Mouse (Mus musculus) heart, postnatal 25 days (tissue): ENCODE results near the gene Katnbl1. TPM values are rescaled to one million over a fixed set of nuclear protein-coding genes. Genes with fewer than 3 reads are reported as not detected.

Experiments used
- DNase-seq: peaks from one replicate; pipeline ENCODE4 v3.0.0; 2022; ENCODE audit warnings: low spot score
- intact Hi-C: fragments of 180-260 bp; cut with DNase I; formaldehyde crosslinking; loops from one replicate; pipeline ENCODE4 v1.15.1; 2025
- total RNA-seq, 2 experiments: library from RNA; stranded (reverse); gene quantifications; 2 replicates each; pipeline ENCODE4 v1.2.3; 2021

Gene Katnbl1
- total RNA-seq: 1 to 10 TPM; 4.6 to 4.7 TPM

- DNase-seq: peak; percentile 87
- intact Hi-C loops: loop anchor here (1.0 to 2.0 kb wide), 2 partner anchors 76 to 103 kb away; partner anchors contain the start of gene Emc7
Observed at GRCm38 (mm10) chr2:112378973-112379898, at the start of gene Katnbl1. Gene Katnbl1 (plus strand): TSS chr2:112379211.

GRCm38 (mm10) chr2:112332051-112332898 is 46.7 kb upstream of the Katnbl1 start:
- intact Hi-C loops: loop anchor here (10.0 kb wide), 1 partner anchor 67 kb away; the partner anchor contains the start of genes Gm21985, Nop10 and Slc12a6
- DNase-seq: no peak

- intact Hi-C loops: loop anchor here (10.0 kb wide), 1 partner anchor 72 kb away; the partner anchor contains the start of genes Gm21985, Nop10 and Slc12a6
- DNase-seq: no peak
Observed at GRCm38 (mm10) chr2:112337211-112337610, 41.8 kb upstream of the Katnbl1 start.

DNA sequence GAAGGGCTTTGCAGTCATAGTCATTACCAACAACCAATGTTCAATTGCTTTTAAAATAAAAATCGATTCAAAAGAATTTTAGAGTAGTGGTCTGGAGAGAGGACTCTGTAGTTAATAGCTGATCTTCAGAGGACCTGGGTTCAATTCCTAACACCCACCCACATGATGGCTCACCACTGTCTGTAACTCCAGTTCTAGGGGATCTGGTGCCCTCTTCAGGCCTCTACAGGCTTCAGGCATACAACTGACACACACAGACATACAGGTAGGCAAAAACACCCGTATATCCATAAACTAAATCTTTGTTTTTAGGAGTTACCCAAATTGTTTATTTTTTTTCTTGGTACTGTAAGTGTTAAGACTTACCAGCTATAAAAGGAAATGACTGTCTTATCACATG is 39.3 kb upstream of the Katnbl1 start:
- DNase-seq: no peak
- intact Hi-C loops: loop anchor here (10.0 kb wide), 2 partner anchors 75 to 95 kb away; partner anchors contain the start of genes Gm21985, Nop10 and Slc12a6

- no peak for DNase-seq
- intact Hi-C loops: loop anchor here (10.0 kb wide), 1 partner anchor 96 kb away; no protein-coding TSS in a partner anchor
Observed at GRCm38 (mm10) chr2:112341117-112341516, 37.9 kb upstream of the Katnbl1 start.

DNA sequence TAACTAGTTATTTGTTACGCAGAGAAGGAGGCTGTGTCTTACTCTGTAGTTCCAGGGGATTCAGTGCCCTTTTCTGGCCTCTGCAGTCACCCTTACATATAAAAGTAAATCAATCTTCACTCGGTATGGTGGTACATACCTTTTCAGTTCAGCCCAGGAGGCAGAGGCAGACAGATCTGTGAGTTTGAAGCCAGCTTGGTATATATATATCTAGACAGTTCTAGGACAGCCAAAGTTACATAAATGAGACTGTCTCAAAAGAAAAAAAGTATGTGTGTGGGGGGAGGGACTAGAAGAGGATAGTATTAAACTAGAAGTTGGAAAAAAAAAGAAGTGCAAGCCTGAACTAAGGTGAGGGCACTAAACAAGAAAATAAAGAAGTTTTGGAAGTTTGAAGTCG is 30.8 kb upstream of the Katnbl1 start:
- intact Hi-C loops: loop anchor here (10.0 kb wide), 1 partner anchor 103 kb away; no protein-coding TSS in a partner anchor
- no peak for DNase-seq

DNA sequence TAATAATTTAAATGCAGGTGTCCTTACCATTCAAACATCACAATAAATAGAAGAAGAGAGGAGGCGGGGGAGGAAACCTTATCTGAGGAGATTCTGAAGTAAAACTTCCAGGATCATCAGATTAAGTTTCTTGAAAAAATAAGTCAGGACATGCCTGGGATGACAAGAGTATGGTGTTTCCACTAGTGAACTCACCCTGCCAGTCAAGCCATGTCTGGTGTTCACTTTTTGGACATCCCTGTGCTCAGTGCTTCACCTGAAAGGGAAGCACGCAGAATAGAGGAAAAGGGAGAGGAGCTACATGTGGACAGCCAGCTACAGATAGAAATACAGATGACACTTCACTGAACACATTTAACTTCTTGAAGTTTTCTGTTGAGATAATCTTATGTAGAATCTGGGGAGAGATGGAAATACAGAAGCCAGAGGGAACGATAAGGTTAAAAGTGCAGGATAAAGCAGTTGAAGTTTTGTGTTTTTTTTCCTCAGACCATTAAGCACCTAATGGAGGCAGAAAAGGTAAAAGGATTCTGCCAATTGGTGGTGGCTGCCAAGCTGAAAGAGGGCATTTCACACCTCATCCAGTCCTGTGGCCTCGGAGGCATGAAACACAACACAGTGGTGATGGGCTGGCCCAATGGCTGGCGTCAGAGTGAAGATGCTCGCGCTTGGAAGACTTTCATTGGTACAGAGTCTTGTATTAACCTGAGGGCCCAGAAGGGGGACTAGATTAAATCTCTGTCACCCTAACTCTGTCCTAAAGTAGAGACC is 25.1 kb upstream of the Katnbl1 start:
- intact Hi-C loops: no loop called here
- DNase-seq: no peak

- intact Hi-C loops: no loop called here
- no peak for DNase-seq
Observed at GRCm38 (mm10) chr2:112359611-112360010, 19.4 kb upstream of the Katnbl1 start.

GRCm38 (mm10) chr2:112360012-112360780 is 18.8 kb upstream of the Katnbl1 start:
- DNase-seq: no peak
- intact Hi-C loops: no loop called here

- DNase-seq: no peak
- intact Hi-C loops: no loop called here
Observed at GRCm38 (mm10) chr2:112360781-112361169, 18.2 kb upstream of the Katnbl1 start.

- no peak for DNase-seq
- intact Hi-C loops: loop anchor here (5.0 kb wide), 1 partner anchor 105 kb away; the partner anchor contains the start of gene Nop10
Observed at GRCm38 (mm10) chr2:112367222-112367621, 11.8 kb upstream of the Katnbl1 start.

GRCm38 (mm10) chr2:112367726-112368673 is 11.0 kb upstream of the Katnbl1 start, which contains the start of gene Emc4:
Gene Emc4 (minus strand): TSS chr2:112368027.
- peak; percentile 71 for DNase-seq
- intact Hi-C loops: loop anchor here (1.0 to 5.0 kb wide), 2 partner anchors 86 to 106 kb away; partner anchors contain the start of genes Emc7 and Nop10

DNA sequence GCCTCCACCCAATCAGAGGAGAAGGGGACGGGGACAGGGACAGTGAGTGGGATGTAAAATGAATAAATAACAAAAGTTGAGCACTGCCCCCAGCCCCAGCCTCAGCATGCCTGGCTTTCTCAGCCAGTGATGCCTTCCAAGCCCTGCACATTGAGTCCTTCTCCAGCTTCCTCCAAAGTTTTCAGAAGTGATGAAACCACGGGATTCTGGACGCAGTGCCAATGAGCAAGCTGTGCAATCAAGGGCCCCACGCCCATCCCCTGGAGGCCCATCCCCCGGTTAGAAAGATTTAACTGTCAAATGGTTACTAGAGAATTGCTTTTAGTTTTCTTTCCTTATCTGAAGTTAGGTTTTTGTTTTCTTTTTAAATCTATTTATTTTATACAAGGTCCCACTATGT is 9.1 kb upstream of the Katnbl1 start:
- peak; percentile 44 for DNase-seq
- intact Hi-C loops: loop anchor here (5.0 kb wide), 1 partner anchor 108 kb away; the partner anchor contains the start of gene Nop10

- intact Hi-C loops: no loop called here
- peak; percentile 4 for DNase-seq
Observed at GRCm38 (mm10) chr2:112373141-112373540, 5.9 kb upstream of the Katnbl1 start.

DNA sequence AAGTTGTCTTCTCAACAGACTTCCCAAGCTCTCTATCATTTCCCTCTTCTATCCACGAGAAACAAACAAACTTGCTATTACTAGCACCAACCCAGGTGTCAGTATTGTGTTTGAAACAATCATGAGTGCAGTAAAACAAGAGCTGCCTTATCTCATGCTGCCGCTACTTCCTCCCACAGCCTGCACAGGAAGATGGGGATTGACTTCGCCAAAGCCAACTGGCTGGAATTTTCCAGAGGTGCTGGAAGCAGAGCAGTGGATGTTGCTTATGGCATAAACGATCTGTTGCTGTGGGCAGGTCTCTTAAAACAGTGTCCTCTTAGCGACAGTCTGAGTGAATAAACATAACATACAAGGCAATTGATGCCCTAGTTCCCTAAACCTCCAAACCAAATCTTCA is 4.4 kb upstream of the Katnbl1 start:
- intact Hi-C loops: no loop called here
- DNase-seq: peak; percentile 15

GRCm38 (mm10) chr2:112380131-112380530 is 1.1 kb downstream of the Katnbl1 start:
- intact Hi-C loops: no loop called here
- DNase-seq: no peak

DNA sequence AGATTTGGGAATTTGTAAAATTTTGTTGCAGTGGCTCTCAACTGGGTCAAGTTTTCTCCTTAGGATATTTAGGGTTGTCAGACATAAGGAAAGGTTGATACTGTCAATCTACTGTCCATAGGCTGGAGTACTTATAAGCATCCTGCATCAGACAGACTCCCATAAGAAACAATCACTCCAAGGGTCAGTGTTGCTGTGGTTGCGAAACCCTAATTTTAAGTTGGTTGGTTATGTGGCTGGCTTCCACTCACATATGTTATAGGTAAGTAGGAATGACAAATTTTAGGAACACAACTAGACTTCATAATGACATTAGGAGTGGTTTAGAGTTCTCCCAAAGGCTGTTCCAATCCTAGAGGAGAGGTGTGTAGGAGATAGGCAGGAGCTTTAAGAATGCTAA is 2.2 kb downstream of the Katnbl1 start:
- intact Hi-C loops: no loop called here

More for the DNA sequence above, 2.2 kb downstream of the Katnbl1 start:
- no peak for DNase-seq
